Mouse (Mus musculus) heart, adult 11 months (tissue): ENCODE data around the gene Fbxo3.
A peak's percentile ranks its signal among the peaks of the same experiment; 100 is the strongest.
"Not testable (repeated sequence)": the region's sequence is repeated elsewhere in the genome, so short reads cannot be mapped to it uniquely, and the experiment has no call there.

Experiments
- DNase-seq: peaks from one replicate; pipeline ENCODE4 v3.0.0; 2022

Fbxo3 gene

DNA sequence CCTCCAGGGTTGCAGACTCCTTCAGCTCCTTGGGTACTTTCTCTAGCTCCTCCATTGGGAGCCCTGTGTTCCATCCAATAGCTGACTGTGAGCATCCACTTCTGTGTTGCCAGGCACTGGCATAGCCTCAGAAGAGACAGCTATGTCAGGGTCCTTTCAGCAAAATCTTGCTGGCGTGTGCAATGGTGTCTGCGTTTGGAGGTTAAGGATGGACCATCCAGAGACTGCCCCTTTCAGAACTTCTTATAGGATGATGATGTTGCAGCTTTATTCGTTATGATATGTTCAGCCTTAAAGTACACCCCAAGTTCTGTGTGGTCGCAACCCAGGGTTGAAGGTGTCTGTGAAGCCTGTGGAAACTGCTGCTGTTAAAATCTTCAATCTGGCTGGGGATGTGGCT lies 69.9 kb downstream of the Fbxo3 start:
- DNase-seq, result peak; percentile 80

DNA sequence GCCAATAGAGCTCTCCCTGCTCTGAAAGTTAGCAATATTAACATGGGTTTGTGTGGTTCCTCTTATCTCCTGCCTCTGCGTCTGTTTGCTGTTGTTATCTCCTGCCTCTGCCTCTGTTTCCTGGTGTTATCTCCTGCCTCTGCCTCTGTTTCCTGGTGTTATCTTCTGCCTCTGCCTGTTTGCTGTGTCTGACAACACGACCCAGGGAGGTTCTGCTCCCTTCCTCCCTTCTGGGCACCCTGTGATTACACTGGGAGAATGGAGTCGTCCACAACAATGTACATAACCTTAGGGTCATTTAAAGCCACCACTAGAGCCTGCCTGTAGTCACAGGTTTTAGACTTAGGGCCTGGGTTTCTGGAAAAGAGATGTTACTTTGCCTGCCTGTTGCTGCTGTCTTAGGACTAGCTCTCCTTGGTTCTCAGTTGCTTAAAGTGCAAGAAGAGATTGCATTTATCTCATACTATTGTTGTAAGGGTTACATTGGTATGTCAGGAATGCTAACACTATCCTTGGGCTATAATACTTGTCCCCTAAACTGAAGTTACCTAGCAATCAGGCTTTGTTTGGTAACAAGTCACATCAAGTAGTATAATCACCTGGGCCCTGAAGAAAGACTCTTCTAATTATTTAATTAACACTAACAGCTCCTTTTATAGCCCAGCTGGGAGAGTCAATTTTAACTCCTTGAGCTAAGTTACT lies 71.2 kb downstream of the Fbxo3 start:
- peak; percentile 84 for DNase-seq

DNA sequence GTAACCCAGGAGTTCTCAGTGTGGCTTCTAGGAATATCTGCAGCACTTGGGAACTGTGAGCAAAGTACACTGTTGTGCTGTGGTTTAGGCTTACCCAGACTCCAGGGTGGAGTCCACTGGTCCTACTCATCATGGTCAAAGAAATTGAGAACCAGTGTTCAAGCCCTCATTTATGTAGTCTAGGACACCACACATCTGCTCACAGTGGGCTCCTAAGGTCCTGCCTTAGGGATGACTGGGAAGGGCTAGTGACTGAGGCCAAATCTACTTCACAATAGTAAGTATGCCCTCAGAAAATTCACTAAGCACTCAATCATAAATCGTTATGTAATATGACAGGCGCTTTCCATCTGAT lies 71.7 kb downstream of the Fbxo3 start:
- DNase-seq, result peak; percentile 74

DNA sequence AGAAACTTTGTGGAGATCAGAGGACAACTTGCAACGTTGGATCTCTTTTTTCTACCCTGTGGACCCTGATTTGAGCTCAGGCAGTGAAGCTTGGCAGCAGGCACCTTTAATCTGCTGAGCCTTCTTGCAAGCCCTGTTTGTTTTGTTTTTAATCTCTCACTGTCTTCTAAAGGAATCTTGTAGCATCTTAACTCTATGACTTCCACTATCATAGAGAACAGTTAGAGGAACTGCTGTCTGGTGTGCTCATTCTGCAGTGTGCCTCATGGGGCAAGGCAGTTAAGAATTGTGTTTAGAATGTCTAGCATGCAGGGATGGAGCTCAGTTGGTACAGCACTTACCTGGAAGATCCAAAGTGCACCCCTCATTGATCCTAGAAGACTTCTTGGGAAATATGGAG lies 72.4 kb downstream of the Fbxo3 start:
- no peak for DNase-seq

DNA sequence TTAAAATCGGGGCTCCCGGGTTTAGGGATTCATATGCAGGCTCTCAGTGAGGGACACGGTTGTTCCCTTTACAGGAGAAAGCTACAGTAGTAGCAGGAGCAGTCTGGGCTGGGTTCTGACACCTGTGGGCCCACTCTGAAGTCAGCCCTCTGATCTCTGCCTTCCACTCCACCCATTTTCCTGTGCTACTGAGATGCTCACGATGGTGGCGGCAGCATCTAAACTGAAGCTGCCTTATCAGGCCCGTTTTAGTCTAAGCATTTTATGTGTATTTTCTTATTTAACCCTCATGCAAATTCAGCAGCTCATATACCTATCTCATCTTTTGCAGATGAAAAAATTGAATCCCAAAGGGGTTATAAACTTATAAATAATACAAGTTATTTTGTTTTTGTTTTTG lies 77.3 kb downstream of the Fbxo3 start:
- no peak for DNase-seq

DNA sequence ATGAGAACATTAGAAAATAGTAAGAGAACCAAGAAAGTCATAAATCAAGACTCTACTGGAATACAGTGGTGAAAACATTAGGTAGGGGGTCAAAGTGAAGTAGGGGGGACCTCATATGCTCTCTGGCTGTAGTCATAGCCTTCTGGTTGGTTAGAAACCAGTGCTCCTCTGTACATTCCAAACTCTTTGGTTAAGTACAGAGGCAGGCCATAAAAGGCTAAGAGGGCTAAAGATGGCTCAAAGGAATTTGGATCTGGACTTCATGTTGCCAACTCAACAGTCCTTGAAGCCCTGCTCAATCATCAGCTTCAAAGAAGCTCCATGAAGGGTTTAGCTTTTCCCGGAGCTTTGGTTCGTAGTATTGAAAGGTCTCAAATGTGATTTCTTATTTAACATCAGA lies 81.5 kb downstream of the Fbxo3 start:
- DNase-seq, result not testable (repeated sequence)

DNA sequence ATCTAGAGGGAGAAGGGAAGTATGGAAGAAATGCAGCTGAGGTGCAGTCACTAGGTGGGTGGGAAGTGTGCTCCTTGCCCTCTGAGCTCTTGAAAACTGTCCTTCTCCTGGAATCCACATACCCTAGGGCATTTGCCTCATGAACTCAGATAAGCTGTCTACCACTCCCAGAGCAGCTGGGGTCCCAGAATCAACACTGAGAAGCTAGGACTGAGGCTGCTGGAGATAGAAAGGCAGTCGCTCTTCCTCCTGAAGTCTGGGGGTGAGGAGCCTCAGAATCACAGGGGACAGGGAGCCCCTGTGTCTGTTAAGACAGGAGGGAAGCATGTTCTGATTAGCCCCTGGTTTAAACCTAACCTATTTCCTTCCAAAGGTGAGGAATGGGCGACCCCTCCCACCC lies 82.0 kb downstream of the Fbxo3 start:
- DNase-seq, result no peak

DNA sequence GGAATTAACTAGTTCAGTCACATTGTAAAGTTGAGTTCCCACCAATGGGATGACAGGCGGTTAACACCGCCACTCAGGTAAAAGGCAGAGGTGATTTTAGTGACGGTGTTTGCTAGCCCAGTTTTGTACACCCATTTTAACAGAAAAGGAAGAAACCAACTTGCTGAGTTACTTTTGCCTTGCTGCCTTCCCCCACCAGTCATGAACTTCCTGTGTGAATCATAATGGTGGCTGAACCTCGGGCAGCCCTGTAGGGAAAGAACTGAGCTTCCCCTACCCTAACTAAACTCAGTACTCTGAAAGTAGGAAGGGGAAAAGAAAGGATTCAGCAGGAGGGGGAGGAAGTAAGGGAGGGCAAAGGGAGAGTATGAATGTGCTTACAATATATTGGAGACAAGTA lies 82.5 kb downstream of the Fbxo3 start:
- no peak for DNase-seq

DNA sequence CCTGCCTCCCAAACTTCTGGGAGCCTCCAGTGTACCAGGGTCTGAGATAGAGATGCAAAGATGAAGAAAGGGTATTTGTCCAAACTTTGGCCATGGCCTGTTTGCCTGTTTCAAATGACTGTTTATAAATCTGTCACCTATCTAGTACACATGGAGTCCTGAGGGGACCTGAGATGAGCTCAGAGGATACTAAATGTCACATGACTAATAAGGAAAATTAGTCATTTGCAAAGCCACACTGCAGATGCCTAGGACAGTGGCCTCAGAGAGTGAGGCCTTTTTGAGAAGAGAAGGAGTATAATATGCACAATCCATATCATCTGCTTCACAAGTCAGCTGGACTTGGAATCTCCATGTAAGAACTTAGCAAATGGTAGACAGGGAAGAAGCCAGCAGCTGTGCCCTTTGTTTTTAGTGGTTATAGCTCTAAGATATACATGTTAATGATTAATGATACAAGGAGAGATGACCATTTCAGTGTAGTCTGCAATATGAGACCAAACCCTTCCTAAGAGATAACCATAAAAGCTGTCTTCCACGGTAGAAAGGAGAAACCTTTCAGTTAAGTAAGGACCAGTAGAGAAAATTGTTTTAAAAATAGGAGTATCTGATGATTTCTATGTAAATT lies 83.8 kb downstream of the Fbxo3 start:
- DNase-seq, result not testable (repeated sequence)
